Mouse (Mus musculus) forebrain, embryonic 14.5 days (tissue): ENCODE results near the gene Rapgef4. TPM values are rescaled to one million over a fixed set of nuclear protein-coding genes. Genes with fewer than 3 reads are reported as not detected.

Experiments
- ATAC-seq: fragments of 200-750 bp; cut with Nextera tagmentation; 2 replicates; pipeline ENCODE4 v1.8.0; 2017; ENCODE audit warnings: mild to moderate bottlenecking, moderate library complexity
- DNase-seq: peaks from one replicate; pipeline ENCODE4 v3.0.0-alpha.2; 2015; ENCODE audit warnings: low spot score
- H3K27ac ChIP-seq: fragments of 300-500 bp; sonication (generic); 2 replicates; pipeline ENCODE4 v1.5.1; 2014; ENCODE audit warnings: low read depth, mild to moderate bottlenecking, control low read depth, low read length, moderate library complexity
- H3K27me3 ChIP-seq: fragments of 300-500 bp; sonication (generic); replicated peaks from 2 replicates; pipeline ENCODE4 v1.6.1; 2014; ENCODE audit warnings: low read length, control low read depth, mixed read lengths; ENCODE audit not compliant: control insufficient read depth, insufficient read depth
- H3K36me3 ChIP-seq: fragments of 300-500 bp; sonication (generic); 2 replicates; pipeline ENCODE4 v1.6.1; 2014; ENCODE audit warnings: low read length, control low read depth; ENCODE audit not compliant: control insufficient read depth, insufficient read depth
- H3K4me1 ChIP-seq: fragments of 300-500 bp; sonication (generic); 2 replicates; pipeline ENCODE4 v1.6.1; 2014; ENCODE audit warnings: antibody characterized with exemption, low read length, control low read depth; ENCODE audit not compliant: control insufficient read depth, insufficient read depth
- H3K4me2 ChIP-seq: fragments of 300-500 bp; sonication (generic); 2 replicates; pipeline ENCODE4 v1.6.1; 2014; ENCODE audit warnings: mild to moderate bottlenecking, control low read depth, low read length
- H3K4me3 ChIP-seq: fragments of 300-500 bp; sonication (generic); 2 replicates; pipeline ENCODE4 v1.5.1; 2014; ENCODE audit warnings: low read depth, low read length, control low read depth
- H3K9ac ChIP-seq: fragments of 300-500 bp; sonication (generic); 2 replicates; pipeline ENCODE4 v1.6.1; 2014; ENCODE audit warnings: mild to moderate bottlenecking, low read length, control low read depth, moderate library complexity
- H3K9me3 ChIP-seq: fragments of 300-500 bp; sonication (generic); replicated peaks from 2 replicates; pipeline ENCODE4 v1.6.1; 2016; ENCODE audit warnings: low read length, control low read depth, mixed read lengths; ENCODE audit not compliant: control insufficient read depth
- WGBS: fragments of 180-500 bp; shearing (Covaris S2); extraction: QIAGEN DNeasy Blood & Tissue Kit; methylation state at CpG from one replicate; pipeline ENCODE4 v1.1.7; 2014; 5-methylcytosine and 5-hydroxymethylcytosine counted together
- polyA plus RNA-seq: library from polyadenylated mRNA; unstranded; fragments of >200 nt; fragmentation: Nextera tagmentation; extraction: Ambion mirVana; gene quantifications from 2 replicates; pipeline ENCODE4 v1.2.1, GENCODE M21; 2014

Gene Rapgef4
- polyA plus RNA-seq, 1 experiment from 2014 or later = 6.2 TPM

GRCm38 (mm10) chr2:72217336-72217735, 236.3 kb downstream of the Rapgef4 start:
- no peak for DNase-seq
- H3K9ac ChIP-seq = no peak overlapping the region
- no peak overlapping the region for H3K27ac ChIP-seq
- no peak overlapping the region for H3K4me2 ChIP-seq
- H3K4me1 ChIP-seq = no peaks in the 10 kb centered on the region
- H3K36me3 ChIP-seq = no peaks in the 10 kb centered on the region
- no peaks in the 10 kb centered on the region for H3K9me3 ChIP-seq
- no peak overlapping the region for H3K4me3 ChIP-seq
- WGBS = 81% methylated on average over 3 of the region's 3 CpGs
- no peaks in the 10 kb centered on the region for H3K27me3 ChIP-seq
- ATAC-seq = no peak

- Histone ChIP-seq H3K27ac (no peak overlapping the region), H3K9me3 (no peaks in the 10 kb centered on the region), H3K9ac (no peak overlapping the region), H3K4me3 (no peak overlapping the region), H3K4me2 (no peak overlapping the region), H3K4me1 (no peaks in the 10 kb centered on the region), H3K27me3 (no peaks in the 10 kb centered on the region), H3K36me3 (no peaks in the 10 kb centered on the region)
- 19% methylated on average over 3 of the region's 3 CpGs for WGBS
- ATAC-seq = no peak
- peak; percentile 68 for DNase-seq
Measured at GRCm38 (mm10) chr2:72219921-72220320, 238.9 kb downstream of the Rapgef4 start.

- no peaks in the 10 kb centered on the region for H3K4me1 ChIP-seq
- H3K4me3 ChIP-seq = no peak overlapping the region
- no peak overlapping the region for H3K9ac ChIP-seq
- no peaks in the 10 kb centered on the region for H3K36me3 ChIP-seq
- WGBS = 88% methylated on average over 11 of the region's 11 CpGs
- ATAC-seq (no peak), DNase-seq (no peak)
- H3K9me3 ChIP-seq = no peaks in the 10 kb centered on the region
- H3K4me2 ChIP-seq = no peak overlapping the region
- no peaks in the 10 kb centered on the region for H3K27me3 ChIP-seq
- no peak overlapping the region for H3K27ac ChIP-seq
Measured at GRCm38 (mm10) chr2:72221283-72221682, 240.2 kb downstream of the Rapgef4 start.

- Histone ChIP-seq H3K4me1 (no peaks in the 10 kb centered on the region), H3K4me2 (no peak overlapping the region), H3K27me3 (no peaks in the 10 kb centered on the region), H3K9me3 (no peaks in the 10 kb centered on the region), H3K4me3 (no peak overlapping the region), H3K27ac (no peak overlapping the region), H3K9ac (no peak overlapping the region), H3K36me3 (no peaks in the 10 kb centered on the region)
- 46% methylated on average over 7 of the region's 7 CpGs for WGBS
- DNase-seq = no peak
- no peak for ATAC-seq
Measured at GRCm38 (mm10) chr2:72221706-72222105, 240.7 kb downstream of the Rapgef4 start.

- Histone ChIP-seq H3K4me3 (no peak overlapping the region), H3K36me3 (no peaks in the 10 kb centered on the region), H3K27me3 (no peaks in the 10 kb centered on the region), H3K9ac (no peak overlapping the region), H3K4me1 (no peaks in the 10 kb centered on the region), H3K9me3 (no peaks in the 10 kb centered on the region), H3K4me2 (no peak overlapping the region), H3K27ac (no peak overlapping the region)
- ATAC-seq (no peak), DNase-seq (no peak)
- 80% methylated on average over 4 of the region's 4 CpGs for WGBS
Measured at GRCm38 (mm10) chr2:72222276-72222675, 241.2 kb downstream of the Rapgef4 start.

GRCm38 (mm10) chr2:72222736-72223455, 241.9 kb downstream of the Rapgef4 start:
- ATAC-seq = no peak
- no peak overlapping the region for H3K4me3 ChIP-seq
- 86% methylated on average over 16 of the region's 16 CpGs for WGBS
- H3K9ac ChIP-seq = no peak overlapping the region
- DNase-seq = no peak
- no peak overlapping the region for H3K27ac ChIP-seq
- H3K36me3 ChIP-seq = no peaks in the 10 kb centered on the region
- H3K27me3 ChIP-seq = no peaks in the 10 kb centered on the region
- no peak overlapping the region for H3K4me2 ChIP-seq
- H3K9me3 ChIP-seq = no peaks in the 10 kb centered on the region
- H3K4me1 ChIP-seq = no peaks in the 10 kb centered on the region

- H3K36me3 ChIP-seq = no peaks in the 10 kb centered on the region
- no peak overlapping the region for H3K9ac ChIP-seq
- ATAC-seq (no peak), DNase-seq (no peak)
- no peak overlapping the region for H3K4me2 ChIP-seq
- H3K4me1 ChIP-seq = no peaks in the 10 kb centered on the region
- no peak overlapping the region for H3K27ac ChIP-seq
- 59% methylated on average over 5 of the region's 5 CpGs for WGBS
- H3K4me3 ChIP-seq = no peak overlapping the region
- H3K9me3 ChIP-seq = no peaks in the 10 kb centered on the region
- H3K27me3 ChIP-seq = no peaks in the 10 kb centered on the region
Measured at GRCm38 (mm10) chr2:72223479-72223878, 242.4 kb downstream of the Rapgef4 start.

- no peaks in the 10 kb centered on the region for H3K36me3 ChIP-seq
- no peaks in the 10 kb centered on the region for H3K27me3 ChIP-seq
- WGBS = 93% methylated on average over 6 of the region's 6 CpGs
- H3K9ac ChIP-seq = no peak overlapping the region
- H3K4me3 ChIP-seq = no peak overlapping the region
- no peak for DNase-seq
- no peak overlapping the region for H3K27ac ChIP-seq
- H3K4me1 ChIP-seq = no peaks in the 10 kb centered on the region
- no peaks in the 10 kb centered on the region for H3K9me3 ChIP-seq
- no peak overlapping the region for H3K4me2 ChIP-seq
- ATAC-seq = no peak
Measured at GRCm38 (mm10) chr2:72226006-72226405, 245.0 kb downstream of the Rapgef4 start.

- Histone ChIP-seq H3K4me1 (no peaks in the 10 kb centered on the region), H3K4me2 (no peak overlapping the region), H3K27me3 (no peaks in the 10 kb centered on the region), H3K4me3 (no peak overlapping the region), H3K9ac (no peak overlapping the region), H3K9me3 (no peaks in the 10 kb centered on the region), H3K36me3 (no peaks in the 10 kb centered on the region; the same call in 1 of the 2 replicates), H3K27ac (no peak overlapping the region)
- WGBS = 91% methylated on average over 6 of the region's 6 CpGs
- no peak for DNase-seq
- no peak for ATAC-seq
Measured at GRCm38 (mm10) chr2:72227416-72227815, 246.4 kb downstream of the Rapgef4 start.
